Mouse (Mus musculus) ovary, postnatal 14 days (tissue): ENCODE results near the gene Ifit3.
A peak's percentile ranks its signal among the peaks of the same experiment; 100 is the strongest.
"Not testable (repeated sequence)": the region's sequence is repeated elsewhere in the genome, so short reads cannot be mapped to it uniquely, and the experiment has no call there.

Experiments
- DNase-seq: peaks from one replicate; pipeline ENCODE4 v3.0.0; 2022; ENCODE audit warnings: low spot score

The Ifit3 gene

GRCm38 (mm10) chr19:34583126-34583766, at the start of gene Ifit3:
Gene Ifit3 (plus strand): TSS chr19:34583531.
- DNase-seq = not testable (repeated sequence)

DNA sequence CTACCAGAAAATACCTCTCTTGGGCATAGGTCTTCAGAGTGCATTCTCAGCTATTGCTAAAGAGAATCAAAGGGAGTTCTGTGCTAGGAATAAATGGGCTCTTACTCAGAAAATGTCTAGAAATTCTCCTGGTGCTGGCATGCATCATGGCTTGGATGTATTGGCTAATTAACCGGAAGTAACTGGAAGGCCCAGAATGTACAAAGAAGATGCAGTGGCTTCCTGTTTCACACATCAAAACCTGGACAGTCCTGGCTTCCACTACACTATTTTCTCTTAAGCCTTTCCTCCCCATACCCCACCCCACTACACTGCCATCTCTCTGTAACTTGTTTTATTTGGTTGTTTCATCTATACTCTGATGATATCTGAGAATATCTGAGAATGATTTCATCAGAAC, 43.9 kb upstream of the Ifit3 start:
- no peak for DNase-seq

DNA sequence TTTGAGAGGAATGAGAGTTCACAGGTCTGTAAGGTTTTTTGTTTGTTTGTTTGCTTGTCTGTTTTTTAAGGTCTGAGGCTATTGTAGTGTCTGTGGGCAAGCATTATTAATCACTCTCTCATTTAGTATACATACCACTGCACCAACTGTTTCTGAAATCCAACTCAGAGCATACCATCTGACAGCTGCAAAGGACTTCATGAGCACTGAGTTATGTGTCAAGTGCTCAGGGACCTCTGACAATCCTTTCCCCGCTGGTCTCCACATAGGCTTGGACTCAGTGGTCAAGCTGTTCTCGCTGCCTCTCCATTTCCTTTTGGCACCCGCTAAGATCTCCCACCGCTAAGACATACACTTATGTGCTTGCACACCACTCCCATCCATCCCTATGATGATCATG, 37.1 kb upstream of the Ifit3 start:
- DNase-seq = no peak

DNA sequence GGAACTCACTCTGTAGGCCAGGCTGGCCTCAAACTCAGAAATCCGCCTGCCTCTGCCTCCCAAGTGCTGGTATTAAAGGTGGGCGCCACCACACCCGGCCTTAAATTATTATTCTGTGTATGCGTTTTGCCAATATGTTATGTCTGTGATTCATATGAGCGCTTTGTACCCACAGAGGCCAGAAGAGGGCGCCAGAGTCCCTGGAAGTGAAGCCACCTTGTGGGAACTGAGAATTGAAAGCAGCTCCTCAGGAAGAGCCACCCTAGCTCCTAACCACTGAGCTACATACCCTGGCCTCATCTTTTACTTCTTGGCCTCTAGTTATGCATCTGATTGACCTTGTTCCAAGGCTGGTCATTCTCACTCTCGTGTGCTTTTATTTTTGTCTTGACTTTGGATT, 35.4 kb upstream of the Ifit3 start:
- peak; percentile 75 for DNase-seq

GRCm38 (mm10) chr19:34550205-34550533, 33.2 kb upstream of the Ifit3 start:
- DNase-seq = no peak

DNA sequence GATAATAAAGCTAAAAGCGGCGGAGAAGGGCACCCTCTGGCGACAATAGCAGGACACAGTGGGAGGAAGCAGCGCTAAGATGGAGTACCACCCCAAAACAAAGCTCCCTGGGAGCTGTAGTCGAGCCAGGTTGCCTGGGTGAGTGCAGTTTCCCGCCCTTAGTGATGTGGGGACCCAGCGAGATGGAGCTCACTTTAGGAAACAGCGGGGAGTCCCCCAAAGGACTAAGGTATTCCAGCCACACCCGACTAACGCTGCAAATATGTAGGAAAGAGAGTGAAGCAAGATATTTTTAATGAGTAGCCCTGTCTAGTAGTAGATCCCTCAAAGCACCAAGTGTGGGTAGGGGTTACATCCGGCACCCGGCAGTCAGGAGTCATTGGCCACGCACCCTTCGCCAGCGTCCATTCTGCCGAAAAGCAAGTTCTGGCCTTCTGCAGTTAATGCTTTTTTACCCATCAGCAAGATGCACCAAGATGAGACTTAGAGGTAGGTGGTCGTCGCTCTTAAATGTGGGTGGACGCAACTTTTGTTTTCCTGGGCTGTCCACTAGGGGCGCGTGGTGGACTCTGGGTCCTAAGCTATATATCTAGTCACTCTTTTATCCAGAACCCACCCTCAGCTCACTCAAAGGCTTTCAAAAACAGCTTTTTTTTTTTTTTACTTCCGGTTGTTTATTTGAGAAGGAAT, 32.7 kb upstream of the Ifit3 start, which contains the start of gene Ifit2:
Gene Ifit2, plus strand, starts transcription at position 161 of the 690 bp plus-strand sequence.
- DNase-seq = peak; percentile 43

DNA sequence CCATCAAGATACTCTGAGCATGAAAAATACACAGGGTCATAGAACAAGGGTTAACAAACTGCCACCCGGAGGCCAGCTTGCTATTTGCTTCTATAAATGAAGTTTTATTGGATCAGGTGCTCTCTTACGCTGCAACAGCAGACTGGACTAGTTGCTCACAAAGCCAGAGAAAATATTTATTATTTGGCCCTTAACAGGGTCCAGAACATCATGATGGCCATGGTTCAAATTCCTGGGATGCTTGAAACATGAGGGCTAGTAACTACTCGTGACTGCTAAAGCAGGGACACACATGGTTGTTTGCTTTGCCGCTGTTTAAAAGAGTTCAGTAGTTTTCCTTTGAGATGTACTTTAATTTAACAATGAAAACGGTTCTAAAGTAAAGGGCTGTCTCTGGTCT, 31.4 kb upstream of the Ifit3 start:
- DNase-seq = no peak

DNA sequence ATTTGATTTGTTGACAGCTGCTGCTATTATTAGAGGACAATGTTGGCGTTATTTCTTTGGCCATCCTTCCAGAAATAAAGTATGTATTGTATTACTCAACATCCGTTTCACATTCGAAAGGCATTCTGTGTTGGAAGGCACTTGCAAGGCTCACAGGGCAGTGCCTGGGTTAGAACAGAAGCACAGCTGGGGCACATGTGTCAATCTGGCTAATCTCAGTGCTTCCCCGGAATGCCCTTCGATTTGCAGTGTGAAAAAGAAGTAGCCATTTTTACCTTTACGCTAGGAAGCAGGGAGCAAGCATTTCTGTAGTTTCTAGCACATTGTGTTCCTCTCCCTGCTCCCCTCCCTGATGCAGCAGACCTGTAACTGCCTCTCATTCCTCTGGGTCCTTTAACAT, 30.3 kb upstream of the Ifit3 start:
- no peak for DNase-seq

DNA sequence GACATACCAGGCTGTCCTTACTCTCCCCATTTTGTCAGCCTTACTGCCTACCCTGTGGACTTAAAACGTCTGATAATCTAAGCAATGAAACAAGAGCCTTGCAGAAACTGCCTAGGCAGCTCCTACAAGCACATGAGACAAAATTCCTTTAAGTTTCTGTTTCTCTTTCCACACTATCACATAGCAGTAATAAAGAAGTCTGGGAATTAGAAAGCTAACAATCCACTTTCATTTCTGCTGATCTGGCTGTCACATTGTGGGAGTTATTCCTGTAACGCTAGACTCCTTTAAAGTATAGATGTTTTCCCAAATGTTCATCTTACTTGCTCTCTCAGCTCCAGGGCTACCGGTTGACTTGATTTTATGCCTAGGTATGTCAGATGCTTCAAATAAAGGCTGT, 29.8 kb upstream of the Ifit3 start:
- no peak for DNase-seq

DNA sequence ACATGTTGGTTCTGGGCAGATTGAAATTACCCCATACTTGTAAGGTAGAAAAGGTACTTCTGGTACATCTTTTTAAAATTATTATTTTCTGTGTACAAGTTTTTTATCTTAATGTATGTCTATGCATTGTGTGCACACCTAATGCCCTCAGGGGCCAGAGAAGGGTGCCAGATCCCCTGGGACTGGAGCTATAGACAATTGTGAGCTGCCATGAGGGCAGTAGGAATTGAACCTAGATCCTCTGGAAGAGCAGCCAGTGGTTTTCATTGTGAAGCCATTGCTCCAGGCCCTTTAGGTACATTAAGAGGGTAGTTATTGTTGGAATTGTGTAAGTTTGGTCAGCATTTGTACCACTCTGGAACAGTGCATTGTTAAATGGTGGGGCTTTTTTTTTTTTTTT, 29.3 kb upstream of the Ifit3 start:
- no peak for DNase-seq

DNA sequence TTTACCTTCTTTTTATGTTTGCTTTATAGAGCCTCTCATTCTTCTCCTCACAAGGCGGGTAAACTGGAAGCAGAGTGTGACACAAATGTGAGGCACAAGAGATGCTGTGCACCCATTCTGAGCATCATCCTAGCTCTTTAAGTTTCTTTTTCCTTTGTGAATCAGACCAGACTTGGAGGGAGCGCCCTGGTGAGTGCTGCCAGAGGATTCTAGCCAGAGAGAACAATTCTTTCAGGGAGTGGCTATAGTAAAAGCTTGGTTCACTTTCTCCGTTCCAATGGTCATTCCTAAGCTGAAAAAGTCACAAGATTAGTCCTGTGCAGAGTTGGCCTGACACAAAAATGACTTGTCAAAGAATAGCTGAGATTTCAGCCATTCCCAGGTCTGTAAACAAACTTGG, 26.7 kb upstream of the Ifit3 start:
- DNase-seq = no peak

DNA sequence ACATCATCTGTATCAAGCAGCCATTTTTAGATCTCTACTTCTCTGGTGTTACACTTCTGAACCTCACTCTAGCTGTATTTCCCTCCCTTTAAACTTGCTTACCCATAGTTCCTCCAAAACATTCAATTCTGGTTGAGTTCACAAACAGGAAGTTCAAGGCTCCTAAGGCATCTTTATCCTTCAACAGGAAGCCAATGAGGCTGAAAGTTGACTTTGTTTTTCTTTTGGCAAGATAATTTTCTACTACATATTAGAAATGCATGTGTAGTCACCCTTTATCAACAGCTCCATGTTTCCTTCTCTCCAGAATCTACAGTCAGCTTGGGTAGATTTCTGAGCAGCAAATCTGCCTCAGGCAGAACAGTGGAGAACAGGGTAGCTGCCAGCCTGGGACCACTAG, 20.8 kb upstream of the Ifit3 start:
- DNase-seq = no peak

- DNase-seq = no peak
These were observed 17.1 kb upstream of the Ifit3 start for GRCm38 (mm10) chr19:34566178-34566784.

DNA sequence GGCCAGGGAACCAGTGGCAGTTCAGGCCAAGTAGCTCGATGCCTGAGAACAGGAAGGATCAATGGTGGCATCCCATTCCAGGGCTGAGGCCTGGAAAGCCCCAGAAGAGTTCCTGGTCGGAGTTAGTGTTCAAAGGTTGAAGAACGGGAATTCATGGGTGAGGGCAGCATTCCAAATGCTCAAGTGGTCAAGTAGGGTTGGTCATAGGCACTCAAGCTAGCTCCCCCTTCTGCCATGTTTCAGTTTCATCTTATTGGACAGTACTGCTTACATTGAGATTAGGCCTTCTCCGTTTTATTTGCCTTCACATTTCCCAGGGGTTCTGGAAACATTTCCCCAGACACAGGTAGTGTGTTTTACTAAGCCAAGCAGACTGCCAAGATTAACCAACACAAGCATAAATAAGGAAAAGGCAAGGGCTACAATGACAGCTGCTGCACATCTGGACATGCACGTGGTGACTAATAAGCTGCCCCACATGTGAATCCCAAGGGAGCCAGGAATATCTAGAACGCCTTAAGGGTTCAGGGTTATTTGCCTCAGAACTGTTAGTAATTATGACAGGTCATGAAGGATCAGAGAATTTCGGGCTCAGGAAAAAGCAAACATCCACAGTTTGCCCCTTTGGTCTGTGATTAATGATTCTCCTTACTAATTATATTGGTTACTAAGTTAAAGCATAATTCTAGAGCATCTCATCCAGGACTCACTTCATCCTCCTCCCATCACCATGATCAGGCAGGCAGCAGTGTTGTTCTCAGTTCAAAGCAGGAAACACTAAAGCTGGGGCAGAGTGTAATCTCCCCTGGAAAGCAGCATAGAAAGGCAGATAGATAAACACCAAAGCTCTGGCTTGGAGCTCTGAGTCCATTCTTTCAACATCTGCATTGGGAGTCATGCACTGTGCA, 14.1 kb upstream of the Ifit3 start:
- no peak for DNase-seq

GRCm38 (mm10) chr19:34569896-34570476, 13.3 kb upstream of the Ifit3 start:
- DNase-seq = no peak

- no peak for DNase-seq
These were observed 12.3 kb upstream of the Ifit3 start for GRCm38 (mm10) chr19:34571080-34571479.

GRCm38 (mm10) chr19:34573650-34574049, 9.7 kb upstream of the Ifit3 start:
- DNase-seq = no peak

DNA sequence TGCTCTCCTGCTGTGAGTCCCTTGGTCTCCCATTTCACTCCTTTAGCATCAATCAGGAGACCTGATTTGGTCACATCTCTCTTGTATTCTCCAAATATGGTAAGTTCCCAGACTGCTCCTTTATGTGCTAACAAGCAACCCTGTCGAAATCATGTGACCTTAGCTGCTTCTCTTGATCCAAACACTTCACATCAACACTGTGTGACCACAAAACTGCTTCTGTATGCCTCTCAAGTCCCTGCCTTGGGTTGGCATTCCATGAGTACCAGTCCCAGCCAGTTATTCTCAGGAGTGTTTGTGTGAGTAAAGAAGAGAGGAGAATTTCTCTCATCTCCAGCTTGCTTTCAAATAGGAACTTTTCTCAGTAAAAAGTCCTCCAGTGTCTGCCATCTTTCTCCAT, 6.2 kb upstream of the Ifit3 start:
- no peak for DNase-seq

- not testable (repeated sequence) for DNase-seq
These were observed 635 bp upstream of the Ifit3 start for GRCm38 (mm10) chr19:34582696-34583095.

DNA sequence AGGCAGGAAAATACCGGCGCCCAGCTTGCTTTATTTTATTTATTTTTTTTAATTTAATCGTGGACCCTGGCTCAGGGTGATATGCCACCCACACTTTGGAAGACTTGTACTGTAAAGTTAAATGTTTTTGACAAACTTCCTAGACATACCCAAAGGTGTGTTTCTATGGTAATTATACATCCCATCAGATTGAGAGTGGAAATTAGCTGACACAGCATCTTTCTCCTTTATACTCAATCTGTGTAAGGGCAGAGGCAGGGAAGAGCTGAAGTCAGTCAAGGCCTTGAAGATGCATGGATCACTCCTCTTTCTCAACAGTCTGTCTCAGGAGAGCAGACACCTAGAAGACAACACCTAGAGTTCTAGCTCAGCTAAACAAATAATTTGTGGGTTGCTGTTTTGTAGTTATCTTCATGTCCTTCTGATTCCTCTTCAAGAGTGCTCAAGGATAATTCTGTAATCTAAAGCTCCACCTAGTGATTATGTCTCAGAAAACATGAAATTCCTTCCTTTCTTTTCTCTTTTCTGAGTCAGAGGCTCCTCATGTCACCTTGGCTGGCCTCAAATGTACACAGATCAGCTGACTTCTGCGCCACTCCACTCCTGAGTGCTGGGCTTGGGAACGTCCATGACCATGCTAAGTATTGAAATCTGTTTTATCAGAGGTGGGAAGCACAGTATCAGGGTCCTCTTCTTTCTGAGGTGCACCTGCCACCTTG, 2.6 kb downstream of the Ifit3 start:
- not testable (repeated sequence) for DNase-seq

DNA sequence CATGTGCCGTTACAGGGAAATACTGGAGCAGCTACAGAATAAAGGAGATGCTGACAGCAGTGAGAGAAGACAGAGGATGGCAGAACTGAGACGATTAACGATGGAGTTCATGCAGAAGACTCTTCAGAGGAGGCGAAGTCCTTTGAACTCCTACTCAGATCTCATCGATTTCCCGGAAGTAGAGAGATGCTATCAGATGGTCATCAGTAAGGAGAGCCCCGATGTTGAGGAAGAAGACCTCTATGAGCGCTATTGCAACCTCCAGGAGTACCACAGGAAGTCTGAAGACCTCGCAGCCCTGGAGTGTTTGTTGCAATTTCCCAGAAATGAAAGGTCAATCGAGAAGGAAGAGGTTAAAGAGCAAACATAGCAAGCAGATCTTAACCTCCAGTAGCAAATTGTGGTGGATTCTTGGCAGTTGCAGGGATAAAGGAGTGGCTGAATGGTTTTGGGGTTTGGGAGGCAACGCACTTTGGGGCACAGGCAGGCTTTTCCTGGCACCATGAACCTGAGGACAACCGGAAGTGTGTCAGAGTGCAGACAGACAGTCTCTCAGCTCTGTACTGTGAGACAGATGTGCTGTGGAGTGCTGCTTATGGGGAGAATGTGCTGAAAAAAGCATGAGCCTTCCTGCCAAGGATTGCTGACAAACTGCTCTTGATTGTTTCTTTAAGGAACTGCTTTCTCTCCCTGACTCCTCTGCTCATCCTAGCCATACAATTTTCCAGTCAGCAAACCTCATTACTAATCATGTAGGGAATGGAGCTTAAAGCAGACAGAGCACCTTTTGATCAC, 4.8 kb downstream of the Ifit3 start:
- not testable (repeated sequence) for DNase-seq
